Mouse (Mus musculus): ENCODE measurements around the gene AU040320.

The AU040320 gene

DNA sequence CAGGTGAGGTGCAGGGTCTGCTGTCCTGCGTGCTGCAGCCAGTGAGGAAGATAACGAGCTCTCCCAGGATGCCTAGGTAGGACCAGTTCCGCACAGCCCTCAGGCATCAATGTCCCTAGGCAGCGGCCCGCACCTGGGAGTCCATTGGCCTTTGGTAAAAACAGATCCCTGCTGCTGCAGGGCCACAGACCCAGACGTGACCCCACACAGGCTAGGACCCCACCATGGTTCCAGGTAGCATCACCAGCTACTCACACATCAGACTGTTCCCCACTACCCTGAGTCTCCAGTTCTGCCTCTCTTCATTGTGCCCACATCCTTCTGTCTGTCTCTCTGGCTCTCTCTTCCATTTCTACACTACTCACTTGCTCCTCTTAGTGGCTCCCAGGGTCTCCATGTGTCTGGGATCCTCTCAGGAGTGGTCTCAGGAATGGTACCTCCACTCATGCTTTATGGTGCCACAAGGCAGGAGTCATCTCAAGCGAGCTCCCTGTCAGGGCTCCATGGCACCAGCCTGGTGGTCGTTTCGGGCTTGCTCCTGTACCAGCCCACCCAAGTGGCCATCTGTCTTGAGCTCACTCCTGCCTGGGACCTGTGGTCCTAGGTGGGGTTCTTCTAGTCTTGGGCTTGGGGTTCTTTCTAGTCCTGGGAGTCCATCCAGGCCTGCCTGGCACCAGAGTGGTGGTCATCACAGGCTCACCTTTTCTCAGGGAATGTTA is 107.1 kb downstream of the AU040320 start:
- no peak for DNase-seq (ENCODE audit: low spot score in 2 of 2)

DNA sequence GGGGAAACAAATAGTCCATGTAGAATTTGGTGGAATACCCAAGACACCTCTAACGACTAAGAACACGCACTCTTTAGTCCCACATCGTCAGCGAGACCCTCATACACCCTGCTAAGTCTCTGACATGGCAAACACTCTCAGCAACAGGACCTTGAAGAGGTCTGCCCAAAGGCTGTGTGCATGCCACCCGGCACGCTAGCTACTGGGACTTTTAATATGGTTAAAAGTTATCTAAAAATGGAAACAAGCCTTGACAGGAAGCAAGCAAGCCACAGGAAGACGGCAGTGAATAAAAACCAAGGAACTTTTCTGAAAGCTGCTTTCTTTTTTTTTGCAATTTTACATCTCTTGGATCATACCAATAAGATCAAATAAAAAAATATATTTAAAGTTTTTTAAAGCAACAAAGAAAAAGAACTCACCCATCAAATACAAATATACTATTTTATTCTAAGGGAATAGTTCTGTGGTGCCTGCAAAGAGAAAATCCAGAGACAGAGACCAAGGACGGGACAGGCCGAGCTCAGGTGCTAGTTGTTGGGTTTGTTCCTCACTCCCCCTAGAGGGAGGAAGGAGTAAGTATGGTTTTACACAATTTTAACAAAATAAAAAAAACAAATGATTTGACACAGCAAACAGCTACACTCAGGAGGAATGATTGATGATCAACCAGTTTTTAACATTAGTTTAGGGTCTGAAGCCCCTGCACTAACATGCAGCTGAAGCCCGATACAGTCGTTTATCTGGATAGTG is 108.3 kb downstream of the AU040320 start:
- no peak for DNase-seq (ENCODE audit: low spot score in 2 of 2)

GRCm38 (mm10) chr4:126868699-126869098 is 115.4 kb downstream of the AU040320 start:
- no peak for DNase-seq (ENCODE audit: low spot score in 2 of 2)

- no peak for DNase-seq (ENCODE audit: low spot score in 2 of 2)
Observed at GRCm38 (mm10) chr4:126872717-126873116, 119.4 kb downstream of the AU040320 start.

DNA sequence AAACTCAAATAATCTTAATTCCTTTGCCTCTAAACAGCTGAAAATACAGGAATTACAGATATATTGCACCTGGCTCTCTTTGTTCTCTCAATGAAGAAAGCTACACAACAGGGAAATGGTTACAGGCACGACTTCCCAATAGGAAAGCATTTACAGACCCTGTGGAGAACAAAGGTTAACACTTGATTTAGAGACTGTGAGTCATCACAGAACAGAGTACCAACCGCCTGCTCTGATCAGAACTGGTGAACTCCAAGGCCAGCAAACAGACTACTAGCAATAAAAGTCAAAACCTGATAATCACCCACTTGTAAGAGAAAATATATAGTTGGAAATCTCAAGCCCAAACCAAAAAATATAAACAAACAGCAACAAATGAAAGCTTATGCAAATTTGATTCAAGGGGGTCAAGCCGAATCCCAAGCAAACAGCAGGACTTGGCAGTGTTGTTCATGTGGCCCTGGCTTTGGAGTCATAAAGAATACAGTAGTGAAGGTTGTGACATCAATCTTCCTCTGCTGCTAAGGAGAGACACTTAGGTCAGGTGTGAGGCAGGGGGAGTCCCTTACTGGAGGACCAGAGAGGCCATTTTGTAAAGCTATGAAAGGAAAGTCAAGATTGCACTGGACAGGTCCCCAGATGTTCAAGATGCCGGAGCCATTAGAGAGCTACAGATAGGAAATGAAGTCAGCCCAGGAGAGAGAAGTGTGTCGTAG is 126.4 kb downstream of the AU040320 start:
- DNase-seq (ENCODE audit: low spot score in 2 of 2), result no peak

- no peak for DNase-seq (ENCODE audit: low spot score in 2 of 2)
Observed at GRCm38 (mm10) chr4:126883602-126884001, 130.3 kb downstream of the AU040320 start.

GRCm38 (mm10) chr4:126885953-126886352 is 132.6 kb downstream of the AU040320 start:
- no peak for DNase-seq (ENCODE audit: low spot score in 2 of 2)

DNA sequence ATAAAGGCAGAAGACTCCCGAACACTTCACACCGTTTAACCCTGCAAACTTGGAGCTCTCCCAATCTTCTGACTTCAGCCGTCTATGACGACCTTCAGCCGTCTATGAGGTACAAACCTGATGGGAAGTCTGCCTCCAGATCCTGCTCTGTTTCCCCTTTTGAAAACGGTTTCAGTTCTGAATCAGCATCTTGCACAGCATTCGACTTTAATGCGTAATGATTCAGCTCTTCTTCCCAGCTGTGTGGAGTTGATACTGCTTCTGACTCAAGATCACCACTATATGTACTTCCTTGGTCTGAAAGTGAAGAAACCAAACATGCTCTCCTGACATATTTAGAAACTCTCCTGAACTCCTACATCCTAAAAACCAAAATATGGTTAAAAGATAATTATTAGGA is 136.5 kb downstream of the AU040320 start:
- DNase-seq (ENCODE audit: low spot score in 2 of 2), result no peak
